Mouse (Mus musculus) MEL (cell line): ENCODE data around the gene Kctd7. TPM values are rescaled to one million over a fixed set of nuclear protein-coding genes. Genes with fewer than 3 reads are reported as not detected.

Experiments
- DNase-seq: peaks from one replicate; pipeline ENCODE4 v3.0.0; 2011; ENCODE audit warnings: low read depth, low spot score
- H3K27ac ChIP-seq: 2 replicates; pipeline ENCODE4 v1.5.1; 2012; ENCODE audit warnings: low read depth, mild to moderate bottlenecking, control low read depth, low read length, moderate library complexity; ENCODE audit not compliant: control insufficient read depth
- H3K27me3 ChIP-seq, 2 experiments: fragments of 150-350 bp in 1 of 2; sonication (generic) in 1 of 2; 2 replicates each; pipeline ENCODE4 v1.6.1; 2012; ENCODE audit warnings: low read length in 2 of 2, mild to moderate bottlenecking in 2 of 2, improper control_type of control experiment in 1 of 2, moderate library complexity in 1 of 2; ENCODE audit not compliant: insufficient read depth in 2 of 2, control insufficient read depth in 1 of 2
- H3K36me3 ChIP-seq, 2 experiments: 2 replicates each; pipeline ENCODE4 v1.6.1; 2012 to 2014; ENCODE audit warnings: low read length in 2 of 2, improper control_type of control experiment in 1 of 2, inconsistent platforms in 1 of 2, mild to moderate bottlenecking in 1 of 2; ENCODE audit not compliant: insufficient read depth in 2 of 2, control insufficient read depth in 1 of 2
- H3K4me1 ChIP-seq, 2 experiments: fragments of 150-350 bp in 1 of 2; sonication (generic) in 1 of 2; 2 replicates each; pipeline ENCODE4 v1.6.1; 2012; ENCODE audit warnings: low read length in 2 of 2, improper control_type of control experiment in 1 of 2, mild to moderate bottlenecking in 1 of 2; ENCODE audit not compliant: insufficient read depth in 2 of 2, control insufficient read depth in 1 of 2
- H3K4me3 ChIP-seq, 2 experiments: fragments of 150-350 bp in 1 of 2; sonication (generic) in 1 of 2; 2 replicates each; pipeline ENCODE4 v1.5.1; 2012; ENCODE audit warnings: low read depth in 2 of 2, low read length in 2 of 2, mild to moderate bottlenecking in 2 of 2, moderate library complexity in 2 of 2, control low read depth in 1 of 2, improper control_type of control experiment in 1 of 2; ENCODE audit not compliant: control insufficient read depth in 1 of 2, insufficient read depth in 1 of 2
- H3K79me2 ChIP-seq: 2 replicates; pipeline ENCODE4 v1.6.1; 2012; ENCODE audit warnings: mild to moderate bottlenecking, low read length, moderate library complexity; ENCODE audit not compliant: control insufficient read depth, poor library complexity, insufficient read depth
- H3K9ac ChIP-seq: 2 replicates; pipeline ENCODE4 v1.6.1; 2012; ENCODE audit warnings: low read depth, mild to moderate bottlenecking, control low read depth, low read length, moderate library complexity; ENCODE audit not compliant: control insufficient read depth, poor library complexity, severe bottlenecking
- H3K9me3 ChIP-seq: fragments of 150-350 bp; sonication (generic); replicated peaks from 2 replicates; pipeline ENCODE4 v1.6.1; 2012; ENCODE audit warnings: mild to moderate bottlenecking, low read length, improper control_type of control experiment, moderate library complexity; ENCODE audit not compliant: insufficient read depth
- BHLHE40 ChIP-seq: IDR thresholded peaks from 2 replicates; pipeline ENCODE4 v1.6.1; 2012; ENCODE audit warnings: low read depth, mild to moderate bottlenecking, inconsistent platforms, low read length, improper control_type of control experiment, borderline replicate concordance
- CHD1 ChIP-seq: IDR thresholded peaks from 2 replicates; pipeline ENCODE4 v1.6.1; 2012; ENCODE audit warnings: low read depth, mild to moderate bottlenecking, inconsistent platforms, low read length, improper control_type of control experiment
- CTCF ChIP-seq, 3 experiments: IDR thresholded peaks in 2 of 3; conservative IDR thresholded peaks in 1 of 3; 2 replicates each; pipeline ENCODE4 v1.5.1; 2011 to 2012; ENCODE audit warnings: low read length in 3 of 3, low read depth in 2 of 3, mild to moderate bottlenecking in 2 of 3, improper control_type of control experiment in 1 of 3, inconsistent platforms in 1 of 3, mixed read lengths in 1 of 3, moderate library complexity in 1 of 3; ENCODE audit not compliant: control insufficient read depth in 1 of 3, insufficient read depth in 1 of 3, poor library complexity in 1 of 3, severe bottlenecking in 1 of 3
- ELF1 ChIP-seq: IDR thresholded peaks from 2 replicates; pipeline ENCODE4 v1.6.1; 2014; ENCODE audit warnings: low read depth, mild to moderate bottlenecking, inconsistent platforms, low read length, improper control_type of control experiment, moderate library complexity
- EP300 ChIP-seq, 2 experiments: IDR thresholded peaks; 2 replicates each; pipeline ENCODE4 v1.6.1; 2011; ENCODE audit warnings: improper control_type of control experiment in 2 of 2, low read length in 2 of 2, low read depth in 1 of 2, mild to moderate bottlenecking in 1 of 2
- ETS1 ChIP-seq: IDR thresholded peaks from 2 replicates; pipeline ENCODE4 v1.6.1; 2012; ENCODE audit warnings: low read depth, mild to moderate bottlenecking, inconsistent platforms, low read length, improper control_type of control experiment, moderate library complexity
- GATA1 ChIP-seq: IDR thresholded peaks from 2 replicates; pipeline ENCODE4 v1.6.1; 2011; ENCODE audit warnings: low read depth, low read length, improper control_type of control experiment
- JUND ChIP-seq: IDR thresholded peaks from 2 replicates; pipeline ENCODE4 v1.6.1; 2011; ENCODE audit warnings: low read depth, mild to moderate bottlenecking, improper control_type of control experiment, low read length
- KAT2A ChIP-seq: conservative IDR thresholded peaks from 2 replicates; pipeline ENCODE4 v1.6.1; 2012; ENCODE audit warnings: low read depth, low read length, improper control_type of control experiment, inconsistent platforms
- MAFK ChIP-seq: IDR thresholded peaks from 2 replicates; pipeline ENCODE4 v1.6.1; 2011; ENCODE audit warnings: low read depth, mild to moderate bottlenecking, low read length, improper control_type of control experiment, borderline replicate concordance
- MAZ ChIP-seq: IDR thresholded peaks from 2 replicates; pipeline ENCODE4 v1.6.1; 2012; ENCODE audit warnings: low read depth, mild to moderate bottlenecking, inconsistent platforms, low read length, improper control_type of control experiment
- MXI1 ChIP-seq: IDR thresholded peaks from 2 replicates; pipeline ENCODE4 v1.6.1; 2011; ENCODE audit warnings: mild to moderate bottlenecking, low read depth, low read length, improper control_type of control experiment
- MYB ChIP-seq: IDR thresholded peaks from 2 replicates; pipeline ENCODE4 v1.6.1; 2011; ENCODE audit warnings: mild to moderate bottlenecking, low read depth, low read length, improper control_type of control experiment
- NRF1 ChIP-seq: IDR thresholded peaks from 2 replicates; pipeline ENCODE4 v1.6.1; 2014; ENCODE audit warnings: low read depth, mild to moderate bottlenecking, inconsistent platforms, low read length, improper control_type of control experiment, moderate library complexity; ENCODE audit not compliant: poor library complexity, insufficient read depth, severe bottlenecking
- POLR2AphosphoS5 ChIP-seq: IDR thresholded peaks from 2 replicates; pipeline ENCODE4 v1.6.1; 2012; ENCODE audit warnings: low read depth, borderline replicate concordance, mild to moderate bottlenecking, inconsistent platforms, low read length, moderate library complexity, mixed read lengths
- RAD21 ChIP-seq: IDR thresholded peaks from 2 replicates; pipeline ENCODE4 v1.6.1; 2011; ENCODE audit warnings: mild to moderate bottlenecking, low read depth, low read length, improper control_type of control experiment
- RCOR1 ChIP-seq: IDR thresholded peaks from 2 replicates; pipeline ENCODE4 v1.6.1; 2012; ENCODE audit warnings: low read depth, mild to moderate bottlenecking, inconsistent platforms, low read length, improper control_type of control experiment
- SIN3A ChIP-seq: IDR thresholded peaks from 2 replicates; pipeline ENCODE4 v1.6.1; 2012; ENCODE audit warnings: low read length, improper control_type of control experiment, inconsistent platforms
- SMC3 ChIP-seq: IDR thresholded peaks from 2 replicates; pipeline ENCODE4 v1.6.1; 2011; ENCODE audit warnings: low read depth, low read length, improper control_type of control experiment
- TBP ChIP-seq: IDR thresholded peaks from 2 replicates; pipeline ENCODE4 v1.8.0; 2011; ENCODE audit warnings: low read depth, low read length, improper control_type of control experiment
- TCF12 ChIP-seq: IDR thresholded peaks from 2 replicates; pipeline ENCODE4 v1.6.1; 2014; ENCODE audit warnings: low read depth, mild to moderate bottlenecking, inconsistent platforms, low read length, improper control_type of control experiment, moderate library complexity
- USF2 ChIP-seq, 2 experiments: IDR thresholded peaks; 2 replicates each; pipeline ENCODE4 v1.6.1; 2011 to 2012; ENCODE audit warnings: improper control_type of control experiment in 2 of 2, low read length in 2 of 2, borderline replicate concordance in 1 of 2, inconsistent platforms in 1 of 2, low read depth in 1 of 2, mild to moderate bottlenecking in 1 of 2; ENCODE audit not compliant: insufficient read depth in 1 of 2
- ZC3H11A ChIP-seq: IDR thresholded peaks from 2 replicates; pipeline ENCODE4 v1.6.1; 2012; ENCODE audit warnings: low read depth, mild to moderate bottlenecking, inconsistent platforms, low read length, improper control_type of control experiment
- polyA plus RNA-seq, 2 experiments: library from polyadenylated mRNA; stranded (reverse) in 1 of 2; unstranded in 1 of 2; fragments of >175 nt in 1 of 2; fragments of >200 nt in 1 of 2; gene quantifications; 2 replicates each; pipeline versions ENCODE4 v1.2.1 to v1.2.4; 2012; ENCODE audit warnings: low replicate concordance in 2 of 2, low read depth in 1 of 2; ENCODE audit not compliant: insufficient read length in 2 of 2, insufficient read depth in 1 of 2, missing spikeins in 1 of 2
- total RNA-seq: library from RNA; depleted of rRNA; stranded (reverse); fragments of 300-350 nt; gene quantifications from 2 replicates; pipeline ENCODE4 v1.2.3, GENCODE M21; 2012

Kctd7 gene
- total and polyA plus RNA-seq, 3 experiments: 5.8 to 7.0 TPM; not detected in 1

DNA sequence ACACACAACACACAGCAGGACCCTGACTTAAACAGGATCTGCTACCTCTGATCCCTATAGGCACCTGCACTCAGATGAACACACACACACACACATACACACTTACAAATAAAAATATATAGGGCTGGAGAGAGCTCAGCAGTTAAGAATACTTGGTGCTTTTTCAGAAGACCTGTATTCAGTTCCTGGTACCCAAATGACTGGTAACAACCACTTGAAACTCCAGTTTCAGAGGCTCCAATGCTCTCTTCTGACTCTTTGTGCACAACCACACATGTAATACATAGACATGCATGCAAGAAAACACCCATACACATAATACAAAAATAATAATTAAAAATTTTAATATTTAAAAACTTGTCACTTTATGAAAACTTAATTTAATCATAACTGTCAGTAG lies 32.0 kb upstream of the Kctd7 start:
- no peak for TF ChIP-seq JUND
- no peak for TF ChIP-seq MXI1
- no peak for TF ChIP-seq SMC3
- TF ChIP-seq BHLHE40: no peak
- TF ChIP-seq CHD1: no peak
- TF ChIP-seq SIN3A: no peak
- no peak for TF ChIP-seq USF2 (IDR thresholded peaks at IDR 0.05; ENCODE audit: borderline replicate concordance in 1 of 2, insufficient read depth in 1 of 2, low read depth in 1 of 2, low read length in 2 of 2)
- TF ChIP-seq RAD21: no peak
- TF ChIP-seq KAT2A: no peak
- TF ChIP-seq TBP: no peak
- TF ChIP-seq, all 39 proteins: peak for 0
- Histone ChIP-seq H3K36me3 (no peaks in the 10 kb centered on the region), H3K9ac (no peak overlapping the region), H3K79me2 (no peaks in the 10 kb centered on the region), H3K27ac (no peak overlapping the region), H3K27me3 (no peaks in the 10 kb centered on the region), H3K4me1 (peaks cover 0 to 3% of the 10 kb centered on the region in 2 experiments; a peak in 1 of 4 replicates), H3K4me3 (no peak overlapping the region), H3K9me3 (no peaks in the 10 kb centered on the region)
- no peak for DNase-seq

DNA sequence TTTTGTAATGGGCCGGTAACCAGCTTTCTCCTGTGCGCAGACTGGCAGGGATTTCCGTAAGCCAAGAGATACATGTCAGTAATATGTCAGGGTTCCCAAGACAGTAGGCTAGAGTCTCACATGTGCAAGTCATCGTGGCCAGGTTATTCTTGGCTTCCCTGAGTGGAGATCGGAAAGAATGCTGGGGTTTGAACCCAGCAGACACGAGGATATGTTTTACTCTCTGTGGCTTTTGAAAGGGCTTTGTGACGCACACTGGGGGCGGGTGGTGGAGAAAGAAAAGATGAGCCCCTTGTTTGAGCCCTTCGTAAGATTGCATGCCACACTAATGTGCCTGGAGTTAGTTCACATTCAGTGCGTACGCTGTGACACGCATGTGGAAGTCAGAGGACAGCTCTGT lies 28.5 kb upstream of the Kctd7 start:
- Histone ChIP-seq H3K9me3 (no peaks in the 10 kb centered on the region), H3K9ac (no peak overlapping the region), H3K79me2 (no peaks in the 10 kb centered on the region; the same call in 1 of the 2 replicates), H3K4me1 (peaks cover 0 to 3% of the 10 kb centered on the region in 2 experiments; a peak in 1 of 4 replicates), H3K27ac (no peak overlapping the region), H3K27me3 (no peaks in the 10 kb centered on the region), H3K4me3 (no peak overlapping the region), H3K36me3 (no peaks in the 10 kb centered on the region)
- DNase-seq: no peak
- TF ChIP-seq ETS1 (no peak), RCOR1 (no peak)

DNA sequence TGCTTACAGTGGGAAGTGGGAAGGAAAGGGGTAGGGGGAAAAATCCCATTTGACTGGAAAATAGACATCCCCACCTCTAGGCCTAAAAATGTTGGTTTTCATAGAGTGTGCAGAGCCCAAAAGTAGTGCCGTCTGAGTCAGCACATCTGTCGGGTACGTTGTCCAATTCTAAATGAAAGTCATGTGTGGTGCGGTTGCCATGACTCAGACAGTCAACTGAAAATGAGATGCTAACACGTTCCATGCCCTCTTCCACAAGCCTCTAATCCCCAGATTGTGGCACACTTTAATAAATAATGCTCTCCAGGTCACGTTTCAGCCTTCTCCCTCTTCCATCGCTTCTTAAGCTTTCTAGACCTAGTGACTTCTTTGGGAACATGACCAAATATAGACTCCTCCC lies 27.8 kb upstream of the Kctd7 start:
- Histone ChIP-seq H3K9ac (no peak overlapping the region), H3K36me3 (no peaks in the 10 kb centered on the region), H3K27me3 (no peaks in the 10 kb centered on the region), H3K27ac (no peak overlapping the region), H3K9me3 (no peaks in the 10 kb centered on the region), H3K4me3 (no peak overlapping the region), H3K4me1 (peaks cover 0 to 3% of the 10 kb centered on the region in 2 experiments; a peak in 1 of 4 replicates), H3K79me2 (no peaks in the 10 kb centered on the region; the same call in 1 of the 2 replicates)
- DNase-seq: no peak
- no peak for TF ChIP-seq TCF12
- TF ChIP-seq MAFK: no peak
- TF ChIP-seq SIN3A: no peak
- TF ChIP-seq MAZ: no peak
- no peak for TF ChIP-seq CTCF (IDR thresholded peaks at IDR 0.05 in 2 of 3, conservative IDR thresholded peaks at IDR 0.05 in 1 of 3; ENCODE audit: control insufficient read depth in 1 of 3, insufficient read depth in 1 of 3, low read depth in 2 of 3, low read length in 3 of 3, poor library complexity in 1 of 3, severe bottlenecking in 1 of 3)
- no peak for TF ChIP-seq MYB
- TF ChIP-seq GATA1: no peak
- no peak for TF ChIP-seq NRF1
- no peak for TF ChIP-seq POLR2AphosphoS5
- TF ChIP-seq SMC3: no peak
- TF ChIP-seq EP300 (IDR thresholded peaks at IDR 0.05; ENCODE audit: low read depth in 1 of 2, low read length in 2 of 2): no peak
- no peak for TF ChIP-seq ELF1
- TF ChIP-seq TBP: no peak
- no peak for TF ChIP-seq ETS1
- no peak for TF ChIP-seq ZC3H11A
